Mouse (Mus musculus) liver, postnatal 0 days (tissue): ENCODE measurements around the gene Gm853.

ENCODE experiments used
- CTCF ChIP-seq: sonication (generic); IDR thresholded peaks from 2 replicates; pipeline ENCODE4 v1.5.1; 2016; ENCODE audit warnings: antibody characterized with exemption, low read depth
- EP300 ChIP-seq: IDR thresholded peaks from 2 replicates; pipeline ENCODE4 v1.6.1; 2016; ENCODE audit warnings: antibody characterized with exemption, low read depth, mild to moderate bottlenecking

- TF ChIP-seq CTCF (no peak), EP300 (peak; percentile 70; the same call in 1 of the 2 replicates)
Measured at GRCm38 (mm10) chr4:130252441-130253157, 30.4 kb upstream of the Gm853 start.
